Mouse (Mus musculus) G1E (cell line): ENCODE measurements around the gene Ppp2r5a. TPM values are rescaled to one million over a fixed set of nuclear protein-coding genes. Genes with fewer than 3 reads are reported as not detected.

Experiments
- ATAC-seq: 2 replicates; pipeline ENCODE4 v1.8.0; 2016; ENCODE audit warnings: mild to moderate bottlenecking; ENCODE audit not compliant: insufficient number of reproducible peaks, poor library complexity, low FRiP score, severe bottlenecking; ENCODE audit errors: extremely low read depth
- DNase-seq: peaks from one replicate; pipeline ENCODE4 v3.0.0; 2012; ENCODE audit warnings: low spot score
- H3K27me3 ChIP-seq: 2 replicates; pipeline ENCODE4 v1.6.1; 2012; ENCODE audit warnings: mild to moderate bottlenecking, low read length, inconsistent platforms; ENCODE audit not compliant: insufficient read depth
- H3K36me3 ChIP-seq: replicated peaks from 2 replicates; pipeline ENCODE3; 2012; ENCODE audit warnings: mild to moderate bottlenecking, inconsistent platforms
- H3K4me1 ChIP-seq: 2 replicates; pipeline ENCODE4 v1.6.1; 2012; ENCODE audit warnings: low read depth, low read length, inconsistent platforms, mixed read lengths; ENCODE audit not compliant: insufficient read depth
- H3K4me3 ChIP-seq: 2 replicates; pipeline ENCODE4 v1.5.1; 2012; ENCODE audit warnings: low read depth, mild to moderate bottlenecking, inconsistent platforms, low read length, moderate library complexity, mixed read lengths
- H3K9me3 ChIP-seq: replicated peaks from 2 replicates; pipeline ENCODE4 v1.6.1; 2012; ENCODE audit warnings: inconsistent platforms
- CTCF ChIP-seq: IDR thresholded peaks from 2 replicates; pipeline ENCODE4 v1.5.1; 2012; ENCODE audit warnings: low read depth, low read length, inconsistent platforms, mixed read lengths
- GATA1 ChIP-seq: IDR thresholded peaks from 2 replicates; pipeline ENCODE4 v1.6.1; 2012; ENCODE audit warnings: borderline replicate concordance, low read length, inconsistent platforms, mixed read lengths
- GATA2 ChIP-seq: IDR thresholded peaks from 2 replicates; pipeline ENCODE4 v1.6.1; 2012; ENCODE audit warnings: low read depth, low read length, inconsistent platforms, borderline replicate concordance
- POLR2AphosphoS5 ChIP-seq: IDR thresholded peaks from 2 replicates; pipeline ENCODE4 v1.6.1; 2012; ENCODE audit warnings: low read depth, low read length, inconsistent platforms; ENCODE audit not compliant: insufficient replicate concordance
- TAL1 ChIP-seq: conservative IDR thresholded peaks from 2 replicates; pipeline ENCODE4 v1.6.1; 2012; ENCODE audit warnings: low read depth, low read length, inconsistent platforms, mixed read lengths
- polyA plus RNA-seq: library from polyadenylated mRNA; stranded (reverse); fragments of >175 nt; gene quantifications from 2 replicates; pipeline ENCODE4 v1.2.3, GENCODE M21; 2012
- total RNA-seq, 2 experiments: library from RNA; stranded (forward) in 1 of 2; stranded (reverse) in 1 of 2; fragments of 200-1000 nt in 1 of 2; fragments of >200 nt in 1 of 2; fragmentation: Nextera tagmentation in 1 of 2; gene quantifications; 2 replicates each; pipeline ENCODE4 v1.2.3; 2014 to 2017

The Ppp2r5a gene
- total and polyA plus RNA-seq, 3 experiments = 45.1 to 133 (median 133) TPM

DNA sequence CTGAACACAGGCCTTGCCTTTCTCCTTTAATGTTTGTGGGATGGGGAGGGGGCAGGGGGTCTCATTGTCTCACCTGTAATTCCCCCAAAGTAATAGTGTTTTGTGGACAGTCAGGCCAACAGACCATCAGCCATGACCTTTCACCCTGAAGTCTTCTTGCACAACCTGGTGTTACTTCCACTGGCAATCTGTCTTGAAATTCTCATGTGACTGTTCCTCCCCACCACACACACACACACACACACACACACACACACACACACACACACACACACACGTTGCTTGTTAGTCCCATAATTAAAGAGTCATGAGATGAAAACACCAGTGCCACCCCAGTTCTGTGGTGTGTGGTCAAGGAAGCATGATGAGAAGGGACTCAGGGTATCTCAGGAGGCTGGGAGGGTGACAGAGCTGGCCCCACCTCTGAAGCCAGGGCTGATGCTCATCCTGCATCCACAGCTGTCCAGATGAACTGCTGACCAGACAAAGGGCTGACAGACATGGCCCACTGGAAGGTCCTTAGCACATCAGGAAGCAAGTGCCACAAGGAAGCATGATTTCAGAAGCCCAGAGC is 18.4 kb upstream of the Ppp2r5a start:
- no peaks in the 10 kb centered on the region for H3K9me3 ChIP-seq
- no peak overlapping the region for H3K4me3 ChIP-seq
- no peaks in the 10 kb centered on the region for H3K36me3 ChIP-seq
- DNase-seq (no peak), ATAC-seq (no peak)
- TF ChIP-seq CTCF (no peak), TAL1 (no peak), POLR2AphosphoS5 (no peak), GATA1 (no peak), GATA2 (no peak)
- peaks cover 39% of the 10 kb centered on the region for H3K27me3 ChIP-seq
- peaks cover 11% of the 10 kb centered on the region for H3K4me1 ChIP-seq

DNA sequence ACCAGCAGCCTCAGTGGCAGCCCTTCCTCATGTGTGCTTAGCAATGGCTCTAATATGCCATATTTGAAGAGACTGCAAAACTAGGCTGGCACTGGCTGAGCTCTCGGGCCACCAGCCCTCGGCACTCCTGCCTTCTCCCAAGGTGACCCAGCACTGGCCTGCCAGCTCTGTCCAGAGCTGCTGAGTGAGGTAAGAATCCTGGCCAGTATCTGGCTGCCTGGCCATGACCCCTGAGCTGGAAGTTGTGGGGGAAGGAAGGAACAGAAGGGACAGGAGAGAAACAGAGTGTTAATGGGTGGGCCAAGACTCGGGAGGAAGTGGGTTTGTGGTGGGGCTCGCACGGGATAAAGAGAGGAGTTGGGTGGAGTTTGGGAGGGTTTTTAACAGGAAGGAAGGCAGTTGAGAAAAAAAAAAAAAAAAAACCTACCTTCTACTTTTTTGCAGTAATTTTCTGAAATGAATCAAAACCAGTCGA is 17.9 kb upstream of the Ppp2r5a start:
- DNase-seq (no peak), ATAC-seq (no peak)
- Histone ChIP-seq H3K9me3 (no peaks in the 10 kb centered on the region), H3K4me1 (peaks cover 11% of the 10 kb centered on the region), H3K36me3 (no peaks in the 10 kb centered on the region), H3K4me3 (no peak overlapping the region), H3K27me3 (peaks cover 39% of the 10 kb centered on the region)
- no peak for TF ChIP-seq POLR2AphosphoS5
- no peak for TF ChIP-seq CTCF
- no peak for TF ChIP-seq GATA2
- no peak for TF ChIP-seq TAL1
- TF ChIP-seq GATA1 = no peak

DNA sequence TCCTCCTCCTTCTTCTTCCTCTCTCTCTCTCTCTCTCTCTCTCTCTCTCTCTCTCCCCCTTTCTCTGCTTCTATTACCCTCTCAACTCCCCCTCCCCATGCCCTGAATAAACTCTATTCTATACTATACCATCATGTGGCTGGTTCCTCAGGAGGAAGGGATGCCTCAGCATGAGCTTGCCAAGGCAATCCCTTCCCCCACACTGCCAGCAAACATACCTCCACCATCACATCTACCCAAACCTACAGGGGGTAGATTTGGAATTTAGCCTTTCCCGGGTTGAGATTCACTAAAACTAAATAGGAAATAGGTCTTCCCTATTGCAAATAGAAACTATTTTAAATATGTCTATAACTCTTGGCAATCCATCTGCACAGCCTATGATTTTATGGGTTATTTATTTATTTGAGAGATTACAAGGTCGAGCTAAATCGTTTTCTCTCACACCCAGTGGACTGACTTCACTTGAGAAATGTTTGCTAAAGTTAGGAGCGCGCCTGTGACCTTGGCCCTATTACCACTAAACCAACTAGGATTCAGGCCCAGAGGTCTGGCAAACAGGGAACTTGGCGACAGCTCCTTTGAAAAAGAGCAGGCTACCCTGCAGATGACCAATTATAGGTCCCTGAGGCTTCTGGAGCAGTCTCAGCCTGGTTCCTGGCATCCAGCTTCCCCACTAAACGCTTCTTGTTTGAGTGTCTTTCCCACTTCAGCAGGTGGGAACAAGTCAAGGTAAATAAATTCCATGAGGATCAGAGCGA is 17.1 kb upstream of the Ppp2r5a start:
- ATAC-seq (no peak), DNase-seq (no peak)
- H3K4me1 ChIP-seq = peaks cover 11% of the 10 kb centered on the region
- TF ChIP-seq CTCF (no peak), POLR2AphosphoS5 (no peak), GATA2 (no peak), TAL1 (no peak), GATA1 (no peak)
- H3K4me3 ChIP-seq = no peak overlapping the region
- no peaks in the 10 kb centered on the region for H3K36me3 ChIP-seq
- H3K9me3 ChIP-seq = no peaks in the 10 kb centered on the region
- peaks cover 40% of the 10 kb centered on the region for H3K27me3 ChIP-seq

DNA sequence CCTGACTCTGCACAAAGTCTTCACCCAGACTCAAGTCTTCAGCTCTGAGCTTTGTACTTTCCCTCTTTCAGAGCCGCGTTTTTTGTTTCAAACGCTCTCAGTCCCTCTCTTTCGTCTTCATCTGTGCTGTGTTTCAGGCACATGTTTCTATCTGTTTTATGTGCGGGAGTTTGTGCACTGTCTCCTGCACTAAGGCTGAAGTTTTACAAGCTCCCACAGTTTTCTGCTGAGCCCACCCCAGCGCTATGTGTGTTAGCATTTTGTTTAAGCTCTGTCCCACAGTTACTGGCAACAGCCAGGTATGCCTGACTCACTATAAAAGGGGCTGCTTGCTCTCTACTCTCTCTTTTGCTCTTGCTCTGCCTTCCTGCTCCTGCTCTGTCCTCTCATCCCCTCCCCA is 16.3 kb upstream of the Ppp2r5a start:
- H3K4me1 ChIP-seq = peaks cover 12% of the 10 kb centered on the region
- peaks cover 36% of the 10 kb centered on the region for H3K27me3 ChIP-seq
- DNase-seq (no peak), ATAC-seq (no peak)
- no peak for TF ChIP-seq CTCF
- no peak for TF ChIP-seq POLR2AphosphoS5
- no peak for TF ChIP-seq TAL1
- no peak for TF ChIP-seq GATA1
- TF ChIP-seq GATA2 = no peak
- no peak overlapping the region for H3K4me3 ChIP-seq
- H3K9me3 ChIP-seq = no peaks in the 10 kb centered on the region
- no peaks in the 10 kb centered on the region for H3K36me3 ChIP-seq

DNA sequence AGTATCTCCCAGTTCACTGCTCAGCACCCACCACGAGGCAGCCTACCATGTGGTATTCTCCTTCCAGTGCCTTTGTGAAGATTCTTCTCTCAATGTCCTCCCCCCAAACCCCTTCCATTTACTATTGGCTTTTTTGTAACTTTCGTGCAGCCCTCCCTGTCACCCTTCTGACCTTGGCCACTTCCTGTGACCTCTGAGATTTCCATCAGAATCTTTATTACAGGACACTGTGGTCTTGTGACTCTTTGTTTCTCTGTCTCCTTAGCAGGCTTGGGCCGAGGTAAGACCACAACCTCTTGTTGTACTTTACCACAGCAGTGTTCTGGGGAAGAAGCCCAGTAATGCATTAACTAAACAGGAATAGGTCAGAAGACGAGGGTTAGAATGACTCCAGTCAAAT is 15.9 kb upstream of the Ppp2r5a start:
- TF ChIP-seq GATA1 (no peak), TAL1 (no peak), CTCF (no peak), GATA2 (no peak), POLR2AphosphoS5 (no peak)
- ATAC-seq (no peak), DNase-seq (no peak)
- Histone ChIP-seq H3K9me3 (no peaks in the 10 kb centered on the region), H3K4me1 (peaks cover 15% of the 10 kb centered on the region), H3K27me3 (peaks cover 40% of the 10 kb centered on the region), H3K4me3 (no peak overlapping the region), H3K36me3 (no peaks in the 10 kb centered on the region)

DNA sequence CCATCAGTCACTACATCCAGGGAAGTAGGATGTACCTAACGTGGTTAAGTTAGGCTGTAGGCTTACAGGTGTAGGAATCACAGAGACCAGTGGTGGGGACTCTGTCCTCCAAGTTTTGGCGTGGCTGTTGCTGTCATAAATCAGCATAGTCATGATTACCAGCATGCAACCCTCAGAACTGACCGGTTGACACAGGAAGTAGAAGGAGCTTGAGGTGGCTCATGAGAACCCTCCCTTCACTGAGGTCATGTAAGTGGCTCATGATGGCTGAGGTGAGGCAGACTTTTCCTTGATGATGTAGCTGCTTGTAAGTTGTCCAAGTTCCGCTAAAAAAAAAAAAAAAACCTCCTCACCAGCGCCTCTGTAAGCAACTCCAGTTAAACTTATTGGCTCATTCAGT is 14.0 kb upstream of the Ppp2r5a start:
- TF ChIP-seq CTCF (no peak), POLR2AphosphoS5 (no peak), GATA2 (no peak), GATA1 (no peak), TAL1 (no peak)
- no peaks in the 10 kb centered on the region for H3K9me3 ChIP-seq
- peaks cover 15% of the 10 kb centered on the region for H3K4me1 ChIP-seq
- DNase-seq (no peak), ATAC-seq (no peak)
- peaks cover 35% of the 10 kb centered on the region for H3K27me3 ChIP-seq
- no peak overlapping the region for H3K4me3 ChIP-seq
- H3K36me3 ChIP-seq = no peaks in the 10 kb centered on the region
